Mouse (Mus musculus): Measurements from ENCODE around the gene Snx11. TPM values are rescaled to one million over a fixed set of nuclear protein-coding genes. Genes with fewer than 3 reads are reported as not detected.
"Not testable (repeated sequence)": the region's sequence is repeated elsewhere in the genome, so short reads cannot be mapped to it uniquely, and the experiment has no call there.

Gene Snx11
- polyA plus RNA-seq, 1 experiment from 2014 or later = 81.7 TPM

DNA sequence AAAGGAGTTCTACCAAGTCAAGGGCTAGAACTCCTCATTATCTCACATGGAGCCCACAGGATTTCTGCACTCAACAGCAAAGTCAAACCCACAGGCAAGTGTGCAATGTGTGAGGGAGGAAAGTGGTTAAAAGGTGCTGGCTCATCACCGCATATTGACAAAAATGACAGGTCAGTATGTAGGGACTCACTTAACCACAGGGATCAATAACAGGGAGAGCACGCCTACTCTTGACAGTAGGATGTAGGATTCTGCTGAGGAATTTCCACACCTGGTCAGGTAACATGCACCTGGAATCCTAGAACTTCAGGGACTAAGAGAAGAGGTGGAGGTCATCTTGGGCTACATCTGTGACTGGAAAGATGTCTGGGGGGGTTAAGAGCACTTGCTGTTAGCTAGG is 38.5 kb upstream of the Snx11 start:
- Histone ChIP-seq H3K36me3 (peaks cover 71% of the 10 kb centered on the region), H3K4me2 (no peak overlapping the region)

DNA sequence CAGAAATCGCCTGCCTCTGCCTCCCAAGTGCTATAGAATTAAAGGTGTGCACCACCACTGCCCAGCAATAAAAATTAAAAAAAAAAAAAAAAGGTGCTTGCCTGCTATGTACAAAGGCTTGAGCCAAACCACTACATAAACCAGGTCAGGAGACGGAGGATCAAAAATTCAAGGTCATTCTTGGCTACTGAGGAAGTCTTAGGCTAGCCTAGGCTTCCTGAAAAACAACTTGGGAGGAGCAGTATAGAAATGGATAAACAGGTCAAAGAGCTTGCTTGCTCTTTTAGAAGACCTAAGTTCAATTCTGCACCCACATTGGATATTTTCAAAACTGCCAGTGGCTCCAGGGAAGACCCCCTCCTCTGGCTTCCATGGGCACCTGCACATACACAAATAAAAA is 37.1 kb upstream of the Snx11 start:
- no peak overlapping the region for H3K9ac ChIP-seq (replicated peaks)
- WGBS = 94% methylated on average over 2 of the region's 2 CpGs
- H3K4me3 ChIP-seq (replicated peaks) = no peak overlapping the region
- H3K4me2 ChIP-seq = no peak overlapping the region
- no peak overlapping the region for H3K27ac ChIP-seq (replicated peaks)
- H3K4me1 ChIP-seq = no peaks in the 10 kb centered on the region
- H3K36me3 ChIP-seq = peaks cover 70% of the 10 kb centered on the region
- no peaks in the 10 kb centered on the region for H3K27me3 ChIP-seq (replicated peaks)
- no peaks in the 10 kb centered on the region for H3K9me3 ChIP-seq (replicated peaks)
- ATAC-seq (ENCODE audit: low FRiP score) = no peak

More for the DNA sequence above, 38.5 kb upstream of the Snx11 start:
- no peak overlapping the region for H3K9ac ChIP-seq (replicated peaks)
- H3K4me3 ChIP-seq (replicated peaks) = no peak overlapping the region
- WGBS = 99% methylated on average over 2 of the region's 2 CpGs
- ATAC-seq (ENCODE audit: low FRiP score) = no peak
- H3K27me3 ChIP-seq (replicated peaks) = no peaks in the 10 kb centered on the region
- H3K27ac ChIP-seq (replicated peaks) = no peak overlapping the region
- no peaks in the 10 kb centered on the region for H3K4me1 ChIP-seq
- H3K9me3 ChIP-seq (replicated peaks) = no peaks in the 10 kb centered on the region

DNA sequence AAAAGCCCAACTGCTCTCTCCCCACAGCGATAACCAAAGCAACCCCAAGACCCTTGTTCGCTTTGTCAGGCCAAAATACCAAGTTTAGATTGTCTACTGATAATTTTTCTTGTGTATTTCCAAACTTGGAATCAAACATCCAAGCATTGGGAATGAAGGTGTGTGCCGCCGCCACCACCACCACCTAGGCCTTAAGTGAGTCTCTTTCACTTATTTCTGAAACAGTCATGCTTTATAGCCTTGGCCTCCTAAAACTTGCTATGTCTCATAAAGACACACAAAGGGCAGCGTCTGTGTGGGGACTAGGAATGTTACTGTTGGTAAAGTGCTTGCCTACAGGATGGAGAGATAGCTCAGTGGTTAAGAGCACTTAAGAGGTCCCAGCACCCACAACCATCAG is 36.6 kb upstream of the Snx11 start:
- Histone ChIP-seq H3K27ac (replicated peaks) (no peak overlapping the region), H3K4me1 (no peaks in the 10 kb centered on the region), H3K9me3 (replicated peaks) (no peaks in the 10 kb centered on the region), H3K27me3 (replicated peaks) (no peaks in the 10 kb centered on the region), H3K36me3 (peaks cover 70% of the 10 kb centered on the region), H3K4me3 (replicated peaks) (no peak overlapping the region), H3K9ac (replicated peaks) (no peak overlapping the region), H3K4me2 (no peak overlapping the region)
- WGBS = 89% methylated on average over 5 of the region's 5 CpGs
- no peak for ATAC-seq (ENCODE audit: low FRiP score)

DNA sequence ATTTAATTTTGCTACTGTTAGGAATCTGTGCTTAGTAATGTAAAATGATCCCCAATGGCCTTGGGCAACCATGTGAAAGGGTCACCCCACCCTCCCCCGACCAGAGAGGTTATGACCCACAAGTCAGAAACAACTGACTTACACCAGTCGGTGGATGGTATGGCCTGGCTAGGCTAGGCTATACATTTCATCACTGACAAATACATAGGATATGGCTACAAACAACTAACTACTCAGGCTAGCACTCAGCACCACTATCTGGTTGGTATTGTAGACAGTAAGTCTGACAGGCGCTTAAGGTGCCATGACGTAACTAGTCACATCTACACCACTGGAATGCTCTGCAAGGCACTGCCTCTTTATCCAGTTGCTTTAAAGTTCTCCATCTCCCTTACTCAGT is 36.1 kb upstream of the Snx11 start:
- no peak overlapping the region for H3K27ac ChIP-seq (replicated peaks)
- H3K9me3 ChIP-seq (replicated peaks) = no peaks in the 10 kb centered on the region
- no peak for ATAC-seq (ENCODE audit: low FRiP score)
- WGBS = 89% methylated on average over 4 of the region's 4 CpGs
- no peak overlapping the region for H3K4me3 ChIP-seq (replicated peaks)
- no peak overlapping the region for H3K4me2 ChIP-seq
- peaks cover 70% of the 10 kb centered on the region for H3K36me3 ChIP-seq
- no peaks in the 10 kb centered on the region for H3K4me1 ChIP-seq
- H3K27me3 ChIP-seq (replicated peaks) = no peaks in the 10 kb centered on the region
- H3K9ac ChIP-seq (replicated peaks) = no peak overlapping the region

DNA sequence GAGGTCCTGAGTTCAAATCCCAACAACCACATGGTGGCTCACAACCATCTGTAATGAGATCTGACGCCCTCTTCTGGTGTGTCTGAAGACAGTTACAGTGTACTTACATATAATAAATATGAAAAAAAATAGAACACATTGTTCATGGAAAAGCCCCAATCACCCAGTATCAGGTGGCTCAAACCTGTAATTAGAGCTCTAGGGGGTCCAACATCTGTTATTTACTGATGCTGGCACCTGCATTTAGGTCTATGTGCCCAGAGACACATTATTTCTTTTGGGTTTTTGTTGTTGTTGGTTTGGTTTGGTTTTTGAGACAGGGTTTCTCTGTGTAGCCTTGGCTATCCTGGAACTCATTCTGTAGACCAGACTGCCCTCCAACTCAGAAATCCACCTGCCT is 33.8 kb upstream of the Snx11 start:
- WGBS = 97% methylated on average over 1 of the region's 1 CpGs
- not testable (repeated sequence) for H3K4me3 ChIP-seq (replicated peaks); H3K4me1 ChIP-seq; H3K27me3 ChIP-seq (replicated peaks); H3K9me3 ChIP-seq (replicated peaks); ATAC-seq (ENCODE audit: low FRiP score); H3K27ac ChIP-seq (replicated peaks); H3K4me2 ChIP-seq; H3K9ac ChIP-seq (replicated peaks)
- peaks cover 61% of the 10 kb centered on the region for H3K36me3 ChIP-seq

DNA sequence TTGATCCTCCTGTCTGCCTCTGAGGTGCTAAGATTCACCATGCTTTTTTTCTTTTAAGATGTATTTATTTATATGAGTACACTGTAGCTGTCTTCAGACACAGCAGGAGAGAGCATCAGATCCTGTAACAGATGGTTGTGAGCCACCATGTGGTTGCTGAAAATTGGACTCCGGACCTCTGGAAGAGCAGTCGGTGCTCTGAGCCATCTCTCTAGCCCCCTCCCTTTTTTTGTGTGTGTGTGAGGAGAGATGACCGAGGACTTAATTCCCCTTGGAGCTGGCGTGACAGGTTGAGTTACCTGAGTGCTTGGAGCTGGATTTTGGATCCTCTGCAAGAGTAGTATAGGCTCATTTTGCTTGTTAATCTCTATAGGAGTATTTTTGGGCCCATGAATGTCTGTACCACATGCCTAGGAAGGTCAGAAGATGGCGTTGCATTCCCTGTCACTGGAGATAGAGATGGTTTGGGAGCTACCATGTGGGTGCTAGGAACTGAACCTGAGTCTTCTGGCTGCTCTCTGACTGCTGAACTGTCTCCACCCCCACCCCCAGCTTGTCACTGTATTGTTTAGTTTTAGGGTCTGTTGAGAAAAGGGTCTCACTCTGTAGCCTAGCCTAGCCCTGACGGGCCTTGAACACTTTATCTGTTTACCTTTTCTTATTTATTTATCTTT is 32.3 kb upstream of the Snx11 start:
- Histone ChIP-seq H3K4me1 (no peaks in the 10 kb centered on the region), H3K27me3 (replicated peaks) (no peaks in the 10 kb centered on the region), H3K27ac (replicated peaks) (no peak overlapping the region), H3K4me3 (replicated peaks) (no peak overlapping the region), H3K9ac (replicated peaks) (no peak overlapping the region), H3K4me2 (no peak overlapping the region), H3K36me3 (peaks cover 69% of the 10 kb centered on the region), H3K9me3 (replicated peaks) (no peaks in the 10 kb centered on the region)
- ATAC-seq (ENCODE audit: low FRiP score) = no peak
- 90% methylated on average over 6 of the region's 6 CpGs for WGBS

DNA sequence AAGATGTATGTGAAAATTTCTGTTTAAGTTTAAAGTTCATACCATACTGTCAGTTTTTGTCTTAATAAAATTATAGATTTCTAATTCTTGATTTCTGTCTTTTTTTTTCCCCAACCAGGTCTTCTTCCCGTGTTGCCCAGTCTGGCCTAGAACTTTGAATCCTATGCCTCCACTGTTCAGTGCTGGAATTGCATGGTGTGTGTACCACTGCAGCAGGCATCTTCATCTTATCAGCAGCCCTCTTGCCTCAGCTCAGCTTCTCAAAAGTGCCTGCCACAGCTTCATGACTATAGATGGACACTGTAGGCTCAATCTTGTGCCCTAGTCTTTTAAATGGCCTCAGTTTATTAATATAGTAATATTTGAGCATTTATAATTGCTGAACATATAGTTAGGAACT is 30.7 kb upstream of the Snx11 start:
- H3K4me2 ChIP-seq = no peak overlapping the region
- no peak overlapping the region for H3K9ac ChIP-seq (replicated peaks)
- H3K9me3 ChIP-seq (replicated peaks) = no peaks in the 10 kb centered on the region
- ATAC-seq (ENCODE audit: low FRiP score) = no peak; the same call in 1 of the 2 replicates
- no peaks in the 10 kb centered on the region for H3K4me1 ChIP-seq
- peaks cover 84% of the 10 kb centered on the region for H3K36me3 ChIP-seq
- H3K27me3 ChIP-seq (replicated peaks) = no peaks in the 10 kb centered on the region
- H3K27ac ChIP-seq (replicated peaks) = no peak overlapping the region
- 61% methylated on average over 1 of the region's 1 CpGs for WGBS
- H3K4me3 ChIP-seq (replicated peaks) = no peak overlapping the region

DNA sequence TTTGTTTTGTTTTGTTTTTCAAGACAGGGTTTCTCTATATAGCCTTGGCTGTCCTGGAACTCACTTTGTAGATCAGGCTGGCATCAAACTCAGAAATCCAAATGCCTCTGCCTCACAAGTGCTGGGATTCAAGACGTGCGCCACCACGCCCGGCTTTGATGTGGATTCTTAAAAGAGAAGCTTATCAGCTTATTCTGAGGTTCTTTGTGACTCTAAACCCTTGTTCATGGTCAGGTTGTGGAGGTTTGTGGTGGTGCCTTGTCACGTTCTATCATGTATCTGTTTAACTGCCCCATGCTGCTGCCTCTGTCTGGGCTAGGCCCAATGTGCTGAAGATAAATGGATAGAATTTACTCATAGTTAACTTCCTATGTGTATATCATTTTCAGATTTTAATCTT is 28.2 kb upstream of the Snx11 start:
- Histone ChIP-seq H3K27ac (replicated peaks) (no peak overlapping the region), H3K9ac (replicated peaks) (no peak overlapping the region), H3K27me3 (replicated peaks) (no peaks in the 10 kb centered on the region), H3K9me3 (replicated peaks) (no peaks in the 10 kb centered on the region), H3K4me1 (0 out of 2 replicates have a peak, but pooled peaks cover 3% of the 10 kb centered on the region), H3K36me3 (peaks cover 78% of the 10 kb centered on the region), H3K4me2 (no peak overlapping the region), H3K4me3 (replicated peaks) (no peak overlapping the region)
- no peak for ATAC-seq (ENCODE audit: low FRiP score)
- whole genome bisulfite sequencing = 96% methylated on average over 5 of the region's 5 CpGs

DNA sequence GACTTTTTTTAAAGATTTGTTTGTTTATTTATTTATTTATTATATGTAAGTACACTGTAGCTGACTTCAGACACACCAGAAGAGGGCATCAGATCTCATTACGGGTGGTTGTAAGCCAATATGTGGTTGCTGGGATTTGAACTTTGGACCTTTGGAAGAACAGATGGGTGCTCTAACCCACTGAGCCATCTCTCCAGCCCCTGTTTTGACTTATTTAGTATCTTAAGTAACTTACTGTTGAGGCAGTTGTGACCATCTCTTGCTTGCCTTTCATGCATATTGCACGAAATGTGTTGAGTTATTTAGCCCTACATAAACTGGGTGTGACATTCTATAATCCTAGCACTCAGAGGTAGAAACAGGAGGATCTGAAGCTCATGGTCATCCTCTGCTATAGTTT is 22.2 kb upstream of the Snx11 start:
- 0 out of 2 replicates have a peak, but pooled peaks cover 4% of the 10 kb centered on the region for H3K4me1 ChIP-seq
- WGBS = 94% methylated on average over 2 of the region's 2 CpGs
- H3K9ac ChIP-seq (replicated peaks) = no peak overlapping the region
- ATAC-seq (ENCODE audit: low FRiP score) = no peak
- H3K4me3 ChIP-seq (replicated peaks) = no peak overlapping the region
- H3K27me3 ChIP-seq (replicated peaks) = no peaks in the 10 kb centered on the region
- no peak overlapping the region for H3K27ac ChIP-seq (replicated peaks)
- no peak overlapping the region for H3K4me2 ChIP-seq
- no peaks in the 10 kb centered on the region for H3K9me3 ChIP-seq (replicated peaks)
- peaks cover 40% of the 10 kb centered on the region for H3K36me3 ChIP-seq

DNA sequence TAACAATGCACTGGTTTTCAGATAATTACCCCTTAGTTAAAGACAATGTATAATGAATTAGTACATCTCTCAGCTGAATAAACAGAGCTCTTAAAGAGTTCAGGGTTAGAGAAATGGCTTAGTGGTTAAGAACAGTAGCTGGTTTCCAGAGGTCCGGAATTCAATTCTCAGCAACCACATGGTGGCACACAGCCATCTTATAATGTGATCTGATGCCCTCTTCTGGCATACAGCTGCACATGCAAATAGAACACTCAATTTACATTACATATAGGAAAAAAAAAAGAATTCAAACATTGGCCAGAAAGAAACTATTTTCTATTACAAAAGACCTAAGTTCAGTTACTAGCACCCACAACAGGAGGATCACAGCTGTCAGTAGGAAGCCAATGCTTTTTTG is 19.2 kb upstream of the Snx11 start:
- WGBS = 51% methylated on average over 1 of the region's 1 CpGs
- no peak for ATAC-seq (ENCODE audit: low FRiP score)
- Histone ChIP-seq H3K9ac (replicated peaks) (no peak overlapping the region), H3K4me2 (no peak overlapping the region), H3K27ac (replicated peaks) (no peak overlapping the region), H3K36me3 (peaks cover 19% of the 10 kb centered on the region), H3K4me3 (replicated peaks) (no peak overlapping the region), H3K4me1 (peaks cover 26% of the 10 kb centered on the region), H3K9me3 (replicated peaks) (no peaks in the 10 kb centered on the region), H3K27me3 (replicated peaks) (no peaks in the 10 kb centered on the region)

DNA sequence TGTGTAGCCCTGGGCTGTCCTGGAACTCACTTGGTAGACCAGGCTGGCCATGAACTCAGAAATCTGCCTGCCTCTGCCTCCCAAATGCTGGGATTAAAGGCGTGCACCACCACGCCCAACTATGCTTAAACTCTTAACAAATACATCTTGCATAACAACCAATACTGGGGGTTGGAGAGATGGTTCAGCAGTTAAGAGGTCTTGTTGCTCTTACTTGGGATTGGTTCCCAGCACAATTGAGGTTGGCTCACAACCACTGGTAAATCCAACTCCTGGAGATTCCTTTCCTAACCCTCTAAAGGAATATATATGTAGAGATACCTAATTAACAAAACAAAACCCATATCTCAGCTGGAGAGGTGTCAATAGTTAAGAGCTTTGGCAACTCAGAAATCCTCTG is 18.7 kb upstream of the Snx11 start:
- no peak overlapping the region for H3K9ac ChIP-seq (replicated peaks)
- no peaks in the 10 kb centered on the region for H3K27me3 ChIP-seq (replicated peaks)
- WGBS = 100% methylated on average over 2 of the region's 2 CpGs
- no peak for ATAC-seq (ENCODE audit: low FRiP score)
- H3K4me2 ChIP-seq = no peak overlapping the region
- H3K27ac ChIP-seq (replicated peaks) = no peak overlapping the region
- H3K9me3 ChIP-seq (replicated peaks) = no peaks in the 10 kb centered on the region
- H3K36me3 ChIP-seq = peaks cover 16% of the 10 kb centered on the region
- H3K4me1 ChIP-seq = peaks cover 30% of the 10 kb centered on the region
- H3K4me3 ChIP-seq (replicated peaks) = no peak overlapping the region

DNA sequence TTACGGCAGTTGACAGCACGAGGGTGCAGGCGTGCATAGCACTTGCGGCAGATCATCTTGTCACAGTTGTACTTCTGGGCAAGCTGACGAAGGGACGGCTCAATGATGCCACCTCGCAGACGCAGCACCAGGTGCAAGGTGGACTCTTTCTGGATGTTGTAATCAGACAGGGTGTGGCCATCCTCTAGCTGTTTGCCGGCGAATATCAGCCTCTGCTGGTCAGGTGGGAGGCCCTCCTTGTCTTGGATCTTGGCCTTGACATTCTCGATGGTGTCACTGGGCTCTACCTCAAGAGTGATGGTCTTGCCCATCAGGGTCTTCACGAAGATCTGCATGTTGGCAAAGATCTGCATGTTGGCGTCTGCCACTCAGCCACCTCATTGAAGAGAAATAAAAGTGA is 18.1 kb upstream of the Snx11 start:
- Histone ChIP-seq H3K4me3 (replicated peaks) (no peak overlapping the region), H3K9ac (replicated peaks) (no peak overlapping the region), H3K4me1 (peaks cover 32% of the 10 kb centered on the region), H3K4me2 (no peak overlapping the region), H3K36me3 (peaks cover 13% of the 10 kb centered on the region), H3K9me3 (replicated peaks) (no peaks in the 10 kb centered on the region), H3K27me3 (replicated peaks) (no peaks in the 10 kb centered on the region), H3K27ac (replicated peaks) (no peak overlapping the region)
- WGBS = 94% methylated on average over 13 of the region's 13 CpGs
- ATAC-seq (ENCODE audit: low FRiP score) = no peak

Measured in neural tube, embryonic 15.5 days (tissue).